Mouse (Mus musculus) limb, embryonic 11.5 days (tissue): ENCODE measurements around the gene Gcsam. TPM values are rescaled to one million over a fixed set of nuclear protein-coding genes. Genes with fewer than 3 reads are reported as not detected.

Experiments
- ATAC-seq: fragments of 200-750 bp; cut with Nextera tagmentation; 2 replicates; pipeline ENCODE4 v1.8.0; 2017; ENCODE audit warnings: low read depth; ENCODE audit not compliant: insufficient number of reproducible peaks, low FRiP score, low TSS enrichment
- DNase-seq: peaks from one replicate; pipeline ENCODE4 v3.0.0-alpha.2; 2015; ENCODE audit warnings: low spot score
- H3K27ac ChIP-seq: fragments of 300-500 bp; sonication (generic); replicated peaks from 2 replicates; pipeline ENCODE4 v1.5.1; 2014; ENCODE audit warnings: low read depth, mild to moderate bottlenecking, low read length
- H3K27me3 ChIP-seq: fragments of 300-500 bp; sonication (generic); 2 replicates; pipeline ENCODE4 v1.6.1; 2014; ENCODE audit warnings: mild to moderate bottlenecking, low read length, mixed read lengths; ENCODE audit not compliant: control insufficient read depth, insufficient read depth
- H3K36me3 ChIP-seq: fragments of 300-500 bp; sonication (generic); 2 replicates; pipeline ENCODE4 v1.6.1; 2014; ENCODE audit warnings: mild to moderate bottlenecking, low read length, moderate library complexity, mixed read lengths; ENCODE audit not compliant: control insufficient read depth, insufficient read depth
- H3K4me1 ChIP-seq: fragments of 300-500 bp; sonication (generic); 2 replicates; pipeline ENCODE4 v1.6.1; 2014; ENCODE audit warnings: low read length, mixed read lengths; ENCODE audit not compliant: control insufficient read depth, insufficient read depth
- H3K4me2 ChIP-seq: fragments of 300-500 bp; sonication (generic); 2 replicates; pipeline ENCODE4 v1.6.1; 2014; ENCODE audit warnings: low read depth, mild to moderate bottlenecking, moderate library complexity; ENCODE audit not compliant: severe bottlenecking
- H3K4me3 ChIP-seq: fragments of 300-500 bp; sonication (generic); 2 replicates; pipeline ENCODE4 v1.5.1; 2014; ENCODE audit warnings: low read depth, low read length
- H3K9ac ChIP-seq: fragments of 300-500 bp; sonication (generic); 2 replicates; pipeline ENCODE4 v1.6.1; 2014; ENCODE audit warnings: mild to moderate bottlenecking, low read length
- H3K9me3 ChIP-seq: fragments of 300-500 bp; sonication (generic); 2 replicates; pipeline ENCODE4 v1.6.1; 2016; ENCODE audit warnings: low read length; ENCODE audit not compliant: control insufficient read depth
- WGBS: fragments of 180-500 bp; shearing (Covaris S2); extraction: QIAGEN DNeasy Blood & Tissue Kit; methylation state at CpG from one replicate; pipeline ENCODE4 v1.1.7; 2014; 5-methylcytosine and 5-hydroxymethylcytosine counted together
- polyA plus RNA-seq: library from polyadenylated mRNA; unstranded; fragments of >200 nt; fragmentation: Nextera tagmentation; extraction: Ambion mirVana; gene quantifications from 2 replicates; pipeline ENCODE4 v1.2.1, GENCODE M21; 2014

The Gcsam gene
- polyA plus RNA-seq, 1 experiment from 2014 or later, result 0.04 TPM

GRCm38 (mm10) chr16:45613247-45613646 is 3.1 kb downstream of the Gcsam start:
- Histone ChIP-seq H3K27me3 (no peaks in the 10 kb centered on the region), H3K4me1 (no peaks in the 10 kb centered on the region), H3K4me2 (no peak overlapping the region), H3K9ac (no peak overlapping the region), H3K4me3 (no peak overlapping the region), H3K36me3 (no peaks in the 10 kb centered on the region), H3K9me3 (no peaks in the 10 kb centered on the region), H3K27ac (no peak overlapping the region)
- 76% methylated on average over 2 of the region's 2 CpGs for WGBS
- DNase-seq, result no peak
- ATAC-seq, result no peak

GRCm38 (mm10) chr16:45615944-45616343 is 5.8 kb downstream of the Gcsam start:
- WGBS, result 94% methylated on average over 1 of the region's 1 CpGs
- no peaks in the 10 kb centered on the region for H3K27me3 ChIP-seq
- no peak for ATAC-seq
- H3K9me3 ChIP-seq, result no peaks in the 10 kb centered on the region
- H3K9ac ChIP-seq, result no peak overlapping the region
- no peaks in the 10 kb centered on the region for H3K36me3 ChIP-seq
- H3K4me3 ChIP-seq, result no peak overlapping the region
- no peaks in the 10 kb centered on the region for H3K4me1 ChIP-seq
- no peak overlapping the region for H3K27ac ChIP-seq
- H3K4me2 ChIP-seq, result no peak overlapping the region
- no peak for DNase-seq

- no peak overlapping the region for H3K9ac ChIP-seq
- H3K36me3 ChIP-seq, result no peaks in the 10 kb centered on the region
- H3K27ac ChIP-seq, result no peak overlapping the region
- DNase-seq, result no peak
- WGBS, result 80% methylated on average over 8 of the region's 8 CpGs
- no peak overlapping the region for H3K4me2 ChIP-seq
- H3K4me1 ChIP-seq, result no peaks in the 10 kb centered on the region
- no peaks in the 10 kb centered on the region for H3K9me3 ChIP-seq
- H3K4me3 ChIP-seq, result no peak overlapping the region
- ATAC-seq, result no peak
- no peaks in the 10 kb centered on the region for H3K27me3 ChIP-seq
These were observed 9.7 kb downstream of the Gcsam start for GRCm38 (mm10) chr16:45619751-45620375.

- ATAC-seq (no peak), DNase-seq (no peak)
- H3K4me1 ChIP-seq, result no peaks in the 10 kb centered on the region
- H3K27me3 ChIP-seq, result no peaks in the 10 kb centered on the region
- H3K9ac ChIP-seq, result no peak overlapping the region
- H3K4me3 ChIP-seq, result no peak overlapping the region
- no peak overlapping the region for H3K4me2 ChIP-seq
- no peaks in the 10 kb centered on the region for H3K36me3 ChIP-seq
- H3K27ac ChIP-seq, result no peak overlapping the region
- no peaks in the 10 kb centered on the region for H3K9me3 ChIP-seq
- 89% methylated on average over 4 of the region's 4 CpGs for WGBS
These were observed 13.1 kb downstream of the Gcsam start for GRCm38 (mm10) chr16:45623230-45623629.

GRCm38 (mm10) chr16:45624791-45625190 is 14.6 kb downstream of the Gcsam start:
- no peaks in the 10 kb centered on the region for H3K4me1 ChIP-seq
- no peaks in the 10 kb centered on the region for H3K9me3 ChIP-seq
- H3K4me3 ChIP-seq, result no peak overlapping the region
- ATAC-seq (no peak), DNase-seq (no peak)
- 91% methylated on average over 2 of the region's 2 CpGs for WGBS
- H3K9ac ChIP-seq, result no peak overlapping the region
- no peak overlapping the region for H3K4me2 ChIP-seq
- no peak overlapping the region for H3K27ac ChIP-seq
- no peaks in the 10 kb centered on the region for H3K27me3 ChIP-seq
- no peaks in the 10 kb centered on the region for H3K36me3 ChIP-seq

GRCm38 (mm10) chr16:45625342-45625741 is 15.2 kb downstream of the Gcsam start:
- Histone ChIP-seq H3K4me1 (no peaks in the 10 kb centered on the region), H3K4me2 (no peak overlapping the region), H3K36me3 (no peaks in the 10 kb centered on the region), H3K9ac (no peak overlapping the region), H3K4me3 (no peak overlapping the region), H3K9me3 (no peaks in the 10 kb centered on the region), H3K27ac (no peak overlapping the region), H3K27me3 (no peaks in the 10 kb centered on the region)
- WGBS, result 83% methylated on average over 2 of the region's 2 CpGs
- ATAC-seq, result no peak
- no peak for DNase-seq

- Histone ChIP-seq H3K4me3 (no peak overlapping the region), H3K4me1 (no peaks in the 10 kb centered on the region), H3K27ac (no peak overlapping the region), H3K4me2 (no peak overlapping the region), H3K36me3 (no peaks in the 10 kb centered on the region), H3K9ac (no peak overlapping the region), H3K9me3 (no peaks in the 10 kb centered on the region), H3K27me3 (no peaks in the 10 kb centered on the region)
- DNase-seq, result no peak
- ATAC-seq, result no peak
- 79% methylated on average over 8 of the region's 8 CpGs for WGBS
These were observed 19.4 kb downstream of the Gcsam start for GRCm38 (mm10) chr16:45629497-45630105.

GRCm38 (mm10) chr16:45630347-45630960 is 20.3 kb downstream of the Gcsam start:
- Histone ChIP-seq H3K27me3 (no peaks in the 10 kb centered on the region), H3K9me3 (no peaks in the 10 kb centered on the region), H3K27ac (no peak overlapping the region), H3K4me1 (no peaks in the 10 kb centered on the region), H3K9ac (no peak overlapping the region), H3K4me3 (no peak overlapping the region), H3K4me2 (no peak overlapping the region), H3K36me3 (no peaks in the 10 kb centered on the region)
- WGBS, result 52% methylated on average over 5 of the region's 5 CpGs
- ATAC-seq (no peak), DNase-seq (peak; percentile 74)
